Mouse (Mus musculus): ENCODE results near the gene Cblb. TPM values are rescaled to one million over a fixed set of nuclear protein-coding genes. Genes with fewer than 3 reads are reported as not detected.
A peak's percentile ranks its signal among the peaks of the same experiment; 100 is the strongest.

The Cblb gene
- polyA plus RNA-seq, 1 experiment from 2014 or later: 7.9 TPM

- WGBS: 56% methylated on average over 4 of the region's 4 CpGs
- no peak overlapping the region for H3K4me2 ChIP-seq
- H3K36me3 ChIP-seq: no peaks in the 10 kb centered on the region
- H3K4me3 ChIP-seq: no peak overlapping the region
- H3K4me1 ChIP-seq (replicated peaks): peaks cover 37% of the 10 kb centered on the region
- no peak overlapping the region for H3K9ac ChIP-seq
- peak overlapping the region; percentile 24; the same call in 1 of the 2 replicates for H3K27ac ChIP-seq
- ATAC-seq (replicated peaks; ENCODE audit: insufficient number of reproducible peaks, insufficient read depth, low FRiP score, low read depth): no peak
- H3K27me3 ChIP-seq: no peaks in the 10 kb centered on the region
- no peaks in the 10 kb centered on the region for H3K9me3 ChIP-seq (replicated peaks)
Measured at GRCm38 (mm10) chr16:52077901-52078300, 46.9 kb downstream of the Cblb start.

GRCm38 (mm10) chr16:52078758-52079474 is 47.9 kb downstream of the Cblb start:
- Histone ChIP-seq H3K27ac (peak overlapping the region; percentile 24), H3K9ac (no peak overlapping the region), H3K27me3 (no peaks in the 10 kb centered on the region), H3K9me3 (replicated peaks) (no peaks in the 10 kb centered on the region), H3K36me3 (no peaks in the 10 kb centered on the region), H3K4me1 (replicated peaks) (peaks cover 34% of the 10 kb centered on the region), H3K4me2 (no peak overlapping the region), H3K4me3 (no peak overlapping the region)
- 42% methylated on average over 9 of the region's 9 CpGs for WGBS
- ATAC-seq (replicated peaks; ENCODE audit: insufficient number of reproducible peaks, insufficient read depth, low FRiP score, low read depth): no peak

GRCm38 (mm10) chr16:52079475-52079823 is 48.4 kb downstream of the Cblb start:
- 83% methylated on average over 8 of the region's 8 CpGs for WGBS
- no peak overlapping the region for H3K4me3 ChIP-seq
- H3K27ac ChIP-seq: 0 out of 2 replicates have a peak overlapping the region, but pooled peaks have one; percentile 24
- H3K4me1 ChIP-seq (replicated peaks): peaks cover 34% of the 10 kb centered on the region
- H3K36me3 ChIP-seq: no peaks in the 10 kb centered on the region
- no peak overlapping the region for H3K9ac ChIP-seq
- ATAC-seq (replicated peaks; ENCODE audit: insufficient number of reproducible peaks, insufficient read depth, low FRiP score, low read depth): no peak
- H3K27me3 ChIP-seq: no peaks in the 10 kb centered on the region
- no peak overlapping the region for H3K4me2 ChIP-seq
- no peaks in the 10 kb centered on the region for H3K9me3 ChIP-seq (replicated peaks)

DNA sequence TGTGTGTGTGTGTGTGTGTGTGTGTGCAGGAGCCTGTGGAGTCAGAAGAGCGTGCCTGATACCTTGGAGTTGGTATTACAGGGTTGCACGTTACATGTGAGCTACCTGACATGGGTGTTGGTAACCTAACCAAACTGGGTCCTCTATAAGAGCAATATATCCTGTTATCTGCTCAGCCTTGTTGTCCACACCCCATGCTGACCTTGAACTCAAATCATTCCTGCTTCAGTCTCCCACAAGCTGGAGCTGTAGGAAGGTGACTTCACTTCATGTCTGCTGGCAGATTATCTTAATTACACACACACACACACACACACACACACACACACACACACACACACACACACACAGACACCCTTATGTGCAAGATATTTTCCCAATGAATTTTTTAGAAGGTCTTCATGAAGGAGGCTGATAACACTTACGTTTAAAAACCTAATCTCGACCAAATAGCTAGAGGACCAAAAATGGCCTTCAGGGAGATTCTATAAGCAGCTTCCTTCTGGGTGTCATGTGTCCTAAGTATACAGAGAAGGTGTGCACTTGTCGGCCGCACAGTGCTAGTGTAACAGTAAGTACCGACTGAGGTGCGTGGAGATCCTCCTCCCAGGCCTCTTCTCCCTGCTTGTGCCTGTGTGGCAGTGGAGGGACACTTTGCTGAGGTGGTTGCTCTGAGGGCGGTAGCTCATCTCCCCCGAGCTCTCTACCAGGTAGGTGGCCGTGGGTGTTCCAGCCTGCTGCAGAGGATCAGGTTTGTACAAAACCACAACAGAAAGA is 49.8 kb downstream of the Cblb start:
- H3K27ac ChIP-seq: no peak overlapping the region
- WGBS: 66% methylated on average over 11 of the region's 11 CpGs
- peaks cover 34% of the 10 kb centered on the region for H3K4me1 ChIP-seq (replicated peaks)
- no peaks in the 10 kb centered on the region for H3K9me3 ChIP-seq (replicated peaks)
- H3K36me3 ChIP-seq: no peaks in the 10 kb centered on the region
- ATAC-seq (replicated peaks; ENCODE audit: insufficient number of reproducible peaks, insufficient read depth, low FRiP score, low read depth): no peak
- H3K4me3 ChIP-seq: no peak overlapping the region
- H3K9ac ChIP-seq: no peak overlapping the region
- no peak overlapping the region for H3K4me2 ChIP-seq
- H3K27me3 ChIP-seq: no peaks in the 10 kb centered on the region

GRCm38 (mm10) chr16:52081756-52082155 is 50.7 kb downstream of the Cblb start:
- H3K4me3 ChIP-seq: no peak overlapping the region
- H3K4me1 ChIP-seq (replicated peaks): peaks cover 31% of the 10 kb centered on the region
- H3K4me2 ChIP-seq: no peak overlapping the region
- H3K27me3 ChIP-seq: no peaks in the 10 kb centered on the region
- 19% methylated on average over 3 of the region's 3 CpGs for WGBS
- no peak overlapping the region; the same call in 1 of the 2 replicates for H3K27ac ChIP-seq
- H3K9ac ChIP-seq: no peak overlapping the region
- no peak for ATAC-seq (replicated peaks; ENCODE audit: insufficient number of reproducible peaks, insufficient read depth, low FRiP score, low read depth)
- no peaks in the 10 kb centered on the region for H3K9me3 ChIP-seq (replicated peaks)
- H3K36me3 ChIP-seq: no peaks in the 10 kb centered on the region

- Histone ChIP-seq H3K4me2 (no peak overlapping the region), H3K9me3 (replicated peaks) (no peaks in the 10 kb centered on the region), H3K27me3 (no peaks in the 10 kb centered on the region), H3K27ac (no peak overlapping the region), H3K4me3 (no peak overlapping the region), H3K36me3 (0 out of 2 replicates have a peak, but pooled peaks cover 4% of the 10 kb centered on the region), H3K4me1 (replicated peaks) (peaks cover 7% of the 10 kb centered on the region; the same call in 1 of the 2 replicates), H3K9ac (no peak overlapping the region)
- no peak for ATAC-seq (replicated peaks; ENCODE audit: insufficient number of reproducible peaks, insufficient read depth, low FRiP score, low read depth)
- 67% methylated on average over 9 of the region's 9 CpGs for WGBS
Measured at GRCm38 (mm10) chr16:52086793-52087450, 55.9 kb downstream of the Cblb start.

- Histone ChIP-seq H3K36me3 (0 out of 2 replicates have a peak, but pooled peaks cover 4% of the 10 kb centered on the region), H3K27ac (no peak overlapping the region), H3K4me2 (no peak overlapping the region), H3K9ac (no peak overlapping the region), H3K4me1 (replicated peaks) (peaks cover 20% of the 10 kb centered on the region), H3K27me3 (no peaks in the 10 kb centered on the region), H3K9me3 (replicated peaks) (no peaks in the 10 kb centered on the region), H3K4me3 (no peak overlapping the region)
- WGBS: 83% methylated on average over 4 of the region's 4 CpGs
- ATAC-seq (replicated peaks; ENCODE audit: insufficient number of reproducible peaks, insufficient read depth, low FRiP score, low read depth): no peak
Measured at GRCm38 (mm10) chr16:52089354-52089753, 58.3 kb downstream of the Cblb start.

- H3K4me1 ChIP-seq (replicated peaks): peaks cover 34% of the 10 kb centered on the region
- no peak overlapping the region for H3K27ac ChIP-seq
- no peak overlapping the region for H3K4me3 ChIP-seq
- no peak overlapping the region for H3K9ac ChIP-seq
- no peak overlapping the region for H3K4me2 ChIP-seq
- 0 out of 2 replicates have a peak, but pooled peaks cover 4% of the 10 kb centered on the region for H3K36me3 ChIP-seq
- WGBS: 56% methylated on average over 6 of the region's 6 CpGs
- no peak for ATAC-seq (replicated peaks; ENCODE audit: insufficient number of reproducible peaks, insufficient read depth, low FRiP score, low read depth)
- H3K27me3 ChIP-seq: no peaks in the 10 kb centered on the region
- H3K9me3 ChIP-seq (replicated peaks): no peaks in the 10 kb centered on the region
Measured at GRCm38 (mm10) chr16:52090899-52091298, 59.9 kb downstream of the Cblb start.

GRCm38 (mm10) chr16:52093325-52094253 is 62.6 kb downstream of the Cblb start:
- H3K4me1 ChIP-seq (replicated peaks): peaks cover 36% of the 10 kb centered on the region
- no peaks in the 10 kb centered on the region for H3K9me3 ChIP-seq (replicated peaks)
- H3K4me3 ChIP-seq: no peak overlapping the region
- H3K4me2 ChIP-seq: no peak overlapping the region
- 0 out of 2 replicates have a peak, but pooled peaks cover 4% of the 10 kb centered on the region for H3K36me3 ChIP-seq
- no peaks in the 10 kb centered on the region for H3K27me3 ChIP-seq
- 49% methylated on average over 9 of the region's 9 CpGs for WGBS
- H3K9ac ChIP-seq: no peak overlapping the region
- H3K27ac ChIP-seq: peak overlapping the region; percentile 80
- no peak for ATAC-seq (replicated peaks; ENCODE audit: insufficient number of reproducible peaks, insufficient read depth, low FRiP score, low read depth)

GRCm38 (mm10) chr16:52094735-52095459 is 63.9 kb downstream of the Cblb start:
- H3K27me3 ChIP-seq: no peaks in the 10 kb centered on the region
- no peak overlapping the region for H3K4me2 ChIP-seq
- H3K9ac ChIP-seq: no peak overlapping the region
- ATAC-seq (replicated peaks; ENCODE audit: insufficient number of reproducible peaks, insufficient read depth, low FRiP score, low read depth): 0 out of 2 replicates have a peak, but pooled peaks have one; percentile 5
- H3K36me3 ChIP-seq: 0 out of 2 replicates have a peak, but pooled peaks cover 4% of the 10 kb centered on the region
- no peak overlapping the region for H3K4me3 ChIP-seq
- no peaks in the 10 kb centered on the region for H3K9me3 ChIP-seq (replicated peaks)
- H3K27ac ChIP-seq: peak overlapping the region; percentile 80
- 65% methylated on average over 10 of the region's 10 CpGs for WGBS
- H3K4me1 ChIP-seq (replicated peaks): peaks cover 40% of the 10 kb centered on the region
